Mouse (Mus musculus) MEL-GATA-1-ER (cell line): Measurements from ENCODE around the gene Lonp2.

Experiments
- DNase-seq: peaks from one replicate; pipeline ENCODE4 v3.0.0-alpha.2; 2012; ENCODE audit warnings: low read depth; ENCODE audit errors: extremely low read depth

Gene Lonp2

GRCm38 (mm10) chr8:86623911-86624731, at the start of gene Lonp2:
TSS of gene Lonp2 (plus strand) at chr8:86624043.
- peak; percentile 81 for DNase-seq

GRCm38 (mm10) chr8:86577547-86577946, 46.3 kb upstream of the Lonp2 start:
- no peak for DNase-seq

- no peak for DNase-seq
Observed at GRCm38 (mm10) chr8:86578076-86578475, 45.8 kb upstream of the Lonp2 start.

GRCm38 (mm10) chr8:86578693-86579092, 45.1 kb upstream of the Lonp2 start:
- DNase-seq: no peak

GRCm38 (mm10) chr8:86580458-86580857, 43.4 kb upstream of the Lonp2 start, which contains the start of gene Abcc12:
TSS of gene Abcc12 (minus strand) at chr8:86580686.
- DNase-seq: no peak

- DNase-seq: no peak
Observed at GRCm38 (mm10) chr8:86581921-86582331, 41.9 kb upstream of the Lonp2 start.

- DNase-seq: peak; percentile 77
Observed at GRCm38 (mm10) chr8:86585118-86585517, 38.7 kb upstream of the Lonp2 start.

- peak; percentile 79 for DNase-seq
Observed at GRCm38 (mm10) chr8:86585532-86585931, 38.3 kb upstream of the Lonp2 start.

- DNase-seq: no peak
Observed at GRCm38 (mm10) chr8:86586058-86586457, 37.8 kb upstream of the Lonp2 start.

DNA sequence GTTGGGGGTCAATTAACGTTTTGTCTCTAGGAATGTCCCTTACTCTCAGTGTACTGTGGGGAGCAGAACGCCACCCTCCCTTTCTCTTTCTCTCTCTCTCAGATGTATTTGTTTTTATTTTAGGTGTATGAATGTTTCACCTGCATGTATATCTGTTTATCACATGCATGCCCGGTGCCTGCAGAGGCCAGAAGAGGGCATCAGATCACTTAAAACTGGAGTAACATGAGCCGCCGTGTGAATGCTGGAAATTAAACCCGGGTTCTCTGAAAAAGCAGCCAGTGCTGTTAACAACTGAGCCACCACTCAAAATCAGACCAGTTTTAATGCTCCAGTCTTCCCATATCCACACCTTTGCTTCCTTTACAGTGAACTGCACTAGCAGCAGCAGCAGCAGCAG, 37.2 kb upstream of the Lonp2 start:
- DNase-seq: no peak

DNA sequence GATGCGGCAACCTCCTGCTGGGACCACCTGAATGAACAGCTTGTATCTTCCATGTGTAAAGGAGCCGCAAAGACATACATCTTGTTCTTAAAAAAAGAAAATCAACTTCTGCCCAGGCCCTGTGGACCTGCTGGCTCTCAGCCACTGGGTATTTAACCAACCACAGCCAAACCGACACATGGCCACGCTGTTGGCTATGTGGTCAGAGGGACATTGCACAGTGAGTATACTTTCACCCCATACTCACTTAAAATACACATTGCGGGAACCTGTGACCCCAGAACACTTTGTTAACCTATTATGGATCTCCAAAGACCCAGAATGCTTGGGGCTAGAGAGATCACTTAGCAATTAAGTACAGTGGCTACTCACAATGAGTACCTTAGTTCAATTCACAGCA, 35.5 kb upstream of the Lonp2 start:
- DNase-seq: no peak

GRCm38 (mm10) chr8:86593099-86593498, 30.7 kb upstream of the Lonp2 start:
- DNase-seq: no peak

- DNase-seq: no peak
Observed at GRCm38 (mm10) chr8:86594159-86594796, 29.6 kb upstream of the Lonp2 start.

DNA sequence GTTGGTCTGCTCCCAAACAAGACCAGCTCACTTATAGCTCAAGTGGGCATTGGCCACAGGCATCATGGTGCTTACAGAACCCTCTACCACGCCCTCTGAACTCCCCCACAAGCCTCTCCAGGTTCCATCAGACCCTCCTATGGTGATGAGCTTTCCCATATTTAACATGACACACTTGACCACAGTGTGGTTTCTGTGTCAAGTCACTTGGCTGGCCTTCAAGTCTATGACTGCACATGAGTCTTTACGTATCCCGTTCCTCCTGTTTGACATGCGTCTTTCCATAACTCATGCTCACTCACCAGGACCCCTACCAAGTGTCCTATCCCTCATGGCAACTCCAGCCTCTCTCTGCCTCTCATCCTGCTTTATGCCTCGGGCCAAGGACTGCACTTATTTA, 28.2 kb upstream of the Lonp2 start:
- no peak for DNase-seq

DNA sequence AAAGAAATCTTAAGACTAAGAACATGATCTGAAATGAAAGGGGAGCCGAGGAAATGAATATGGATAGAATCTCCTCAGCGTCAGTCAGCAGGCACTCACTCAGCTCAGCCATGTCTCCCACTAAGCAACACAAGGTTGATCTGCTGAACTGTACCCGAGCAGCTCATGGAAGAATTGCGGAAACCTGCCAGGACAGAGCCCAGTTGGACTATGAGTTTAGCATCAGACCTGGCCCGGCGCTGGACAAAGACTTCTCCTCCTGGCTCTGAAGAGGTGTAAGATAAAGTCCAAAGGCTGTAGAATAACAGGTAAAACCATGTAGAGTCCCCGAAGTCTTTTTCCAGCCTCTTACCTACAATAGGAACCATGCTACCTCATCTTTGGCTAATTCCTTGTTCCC, 26.2 kb upstream of the Lonp2 start:
- DNase-seq: no peak

- no peak for DNase-seq
Observed at GRCm38 (mm10) chr8:86599299-86599698, 24.5 kb upstream of the Lonp2 start.

GRCm38 (mm10) chr8:86600311-86600710, 23.5 kb upstream of the Lonp2 start:
- DNase-seq: no peak

DNA sequence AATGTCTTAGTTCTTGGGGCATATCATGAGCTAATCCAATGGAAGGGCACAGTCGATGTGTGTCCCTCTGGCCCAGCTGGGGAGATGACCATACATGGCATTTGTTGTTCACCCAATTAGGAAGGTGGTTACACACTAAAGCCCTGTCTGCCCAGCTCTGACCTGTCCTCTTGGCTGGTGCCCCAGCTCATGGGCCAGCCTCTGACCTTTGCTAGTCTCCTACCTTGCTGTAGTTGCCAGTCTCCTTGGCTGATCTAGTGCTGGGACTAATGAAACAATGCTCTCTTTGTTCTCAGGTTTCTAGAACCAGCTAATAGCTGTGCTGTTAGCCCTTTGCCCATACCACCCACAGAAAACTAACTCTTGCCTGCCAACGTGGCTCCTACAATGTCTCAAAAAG, 20.7 kb upstream of the Lonp2 start:
- DNase-seq: no peak

- no peak for DNase-seq
Observed at GRCm38 (mm10) chr8:86604676-86605075, 19.2 kb upstream of the Lonp2 start.

- no peak for DNase-seq
Observed at GRCm38 (mm10) chr8:86613798-86614197, 10.0 kb upstream of the Lonp2 start.

GRCm38 (mm10) chr8:86615095-86615769, 8.6 kb upstream of the Lonp2 start:
- no peak for DNase-seq

DNA sequence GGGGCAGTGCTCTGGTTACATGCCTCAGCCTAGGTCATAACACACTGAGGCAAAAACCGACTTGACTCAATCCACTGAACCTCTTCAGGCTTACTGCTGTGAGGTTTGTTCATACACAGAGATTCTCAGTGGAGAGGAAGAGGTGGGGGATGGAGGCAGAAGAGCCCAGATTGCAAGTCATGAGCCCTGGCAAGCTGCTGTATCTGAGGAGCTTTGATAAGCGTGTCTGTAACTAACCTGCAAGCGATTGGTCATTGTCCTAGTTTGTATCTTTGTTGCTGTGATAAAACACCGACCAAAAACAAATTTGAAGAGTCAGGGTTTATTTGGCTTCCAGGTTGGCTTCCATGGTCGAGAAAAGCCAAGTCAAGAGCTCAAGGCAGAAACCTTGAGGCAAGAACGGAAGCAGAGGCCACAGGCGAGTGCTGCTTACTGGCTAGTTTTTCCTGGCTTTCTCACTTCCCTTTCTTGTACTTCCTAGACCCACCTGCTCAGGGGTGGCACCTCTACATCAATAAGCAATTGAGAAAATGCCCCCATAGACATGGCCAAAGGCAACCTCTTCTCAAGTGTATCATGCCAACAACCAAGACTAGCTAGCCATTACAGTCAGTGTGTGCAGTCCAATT, 6.0 kb upstream of the Lonp2 start:
- peak; percentile 66 for DNase-seq
